Mouse (Mus musculus) megakaryocyte, embryonic 14.5 days (primary cell): ENCODE results near the gene Egfr.

ENCODE experiments used
- FLI1 ChIP-seq: IDR thresholded peaks from 2 replicates; pipeline ENCODE4 v1.6.1; 2012; ENCODE audit warnings: low read length, inconsistent platforms, mixed read lengths
- GATA1 ChIP-seq: IDR thresholded peaks from 3 replicates; pipeline ENCODE4 v1.6.1; 2012; ENCODE audit warnings: mixed read lengths, low read length, inconsistent platforms, borderline replicate concordance

- TF ChIP-seq GATA1, result no peak
- TF ChIP-seq FLI1, result no peak
Measured at GRCm38 (mm10) chr11:16795012-16795411, 43.0 kb downstream of the Egfr start.
